Mouse (Mus musculus) stomach, embryonic 16.5 days (tissue): Measurements from ENCODE around the gene Olfr449. TPM values are rescaled to one million over a fixed set of nuclear protein-coding genes. Genes with fewer than 3 reads are reported as not detected.

Experiments
- ATAC-seq: fragments of 200-750 bp; cut with Nextera tagmentation; 2 replicates; pipeline ENCODE4 v1.8.0; 2017; ENCODE audit warnings: moderate number of reproducible peaks, moderate TSS enrichment; ENCODE audit not compliant: insufficient read depth, low FRiP score
- H3K27ac ChIP-seq: fragments of 300-500 bp; sonication (generic); 2 replicates; pipeline ENCODE4 v1.5.1; 2014; ENCODE audit warnings: low read length
- H3K27me3 ChIP-seq: fragments of 300-500 bp; sonication (generic); 2 replicates; pipeline ENCODE4 v1.6.1; 2014; ENCODE audit warnings: low read length, control low read depth, mixed read lengths; ENCODE audit not compliant: control insufficient read depth, insufficient read depth
- H3K36me3 ChIP-seq: fragments of 300-500 bp; sonication (generic); 2 replicates; pipeline ENCODE4 v1.6.1; 2014; ENCODE audit warnings: low read length; ENCODE audit not compliant: control insufficient read depth, insufficient read depth
- H3K4me1 ChIP-seq: fragments of 300-500 bp; sonication (generic); 2 replicates; pipeline ENCODE4 v1.6.1; 2014; ENCODE audit warnings: low read length, control low read depth, mixed read lengths; ENCODE audit not compliant: control insufficient read depth, insufficient read depth
- H3K4me2 ChIP-seq: fragments of 300-500 bp; sonication (generic); 2 replicates; pipeline ENCODE4 v1.6.1; 2014; ENCODE audit warnings: low read depth, low read length, mixed read lengths
- H3K4me3 ChIP-seq: fragments of 300-500 bp; sonication (generic); replicated peaks from 2 replicates; pipeline ENCODE4 v1.5.1; 2014; ENCODE audit warnings: mild to moderate bottlenecking, low read length
- H3K9ac ChIP-seq: fragments of 300-500 bp; sonication (generic); 2 replicates; pipeline ENCODE4 v1.6.1; 2014; ENCODE audit warnings: low read length
- H3K9me3 ChIP-seq: fragments of 300-500 bp; sonication (generic); replicated peaks from 2 replicates; pipeline ENCODE4 v1.6.1; 2016; ENCODE audit warnings: low read length, control low read depth; ENCODE audit not compliant: control insufficient read depth
- WGBS: fragments of 180-500 bp; shearing (Covaris S2); extraction: QIAGEN DNeasy Blood & Tissue Kit; methylation state at CpG from one replicate; pipeline ENCODE4 v1.1.7; 2014; 5-methylcytosine and 5-hydroxymethylcytosine counted together
- polyA plus RNA-seq: library from polyadenylated mRNA; unstranded; fragments of >200 nt; fragmentation: Nextera tagmentation; extraction: Ambion mirVana; gene quantifications from 2 replicates; pipeline ENCODE4 v1.2.1, GENCODE M21; 2015

Gene Olfr449
- polyA plus RNA-seq: not detected in 2 replicates

- Histone ChIP-seq H3K4me3 (no peak within 1 kb of the TSS), H3K27ac (no peak within 1 kb of the TSS), H3K9ac (no peak within 1 kb of the TSS), H3K4me1 (no peaks in the 10 kb centered on the region), H3K36me3 (no peaks in the 10 kb centered on the region), H3K9me3 (no peaks in the 10 kb centered on the region), H3K27me3 (no peaks in the 10 kb centered on the region), H3K4me2 (no peak within 1 kb of the TSS)
- ATAC-seq: no peak
Observed at GRCm38 (mm10) chr6:42834084-42834483, at the start of gene Olfr449. Gene Olfr449, plus strand, starts transcription at chr6:42834384.

GRCm38 (mm10) chr6:42784793-42785192, 49.4 kb upstream of the Olfr449 start, which contains the start of gene Olfr452:
Gene Olfr452, plus strand, starts transcription at chr6:42785093.
- ATAC-seq: no peak
- Histone ChIP-seq H3K4me3 (no peak within 1 kb of the TSS), H3K9ac (no peak within 1 kb of the TSS), H3K27ac (no peak within 1 kb of the TSS), H3K4me2 (no peak within 1 kb of the TSS), H3K4me1 (no peaks in the 10 kb centered on the region), H3K27me3 (no peaks in the 10 kb centered on the region), H3K9me3 (no peaks in the 10 kb centered on the region), H3K36me3 (no peaks in the 10 kb centered on the region)

- Histone ChIP-seq H3K4me2 (no peak overlapping the region), H3K9ac (no peak overlapping the region), H3K27me3 (no peaks in the 10 kb centered on the region), H3K9me3 (no peaks in the 10 kb centered on the region), H3K4me3 (no peak overlapping the region), H3K36me3 (no peaks in the 10 kb centered on the region), H3K27ac (no peak overlapping the region), H3K4me1 (no peaks in the 10 kb centered on the region)
- WGBS: 41% methylated on average over 4 of the region's 4 CpGs
- ATAC-seq: no peak
Observed at GRCm38 (mm10) chr6:42790247-42790948, 43.8 kb upstream of the Olfr449 start.

GRCm38 (mm10) chr6:42790949-42791556, 43.1 kb upstream of the Olfr449 start:
- no peaks in the 10 kb centered on the region for H3K4me1 ChIP-seq
- H3K9ac ChIP-seq: no peak overlapping the region
- 72% methylated on average over 9 of the region's 9 CpGs for WGBS
- H3K27me3 ChIP-seq: no peaks in the 10 kb centered on the region
- no peaks in the 10 kb centered on the region for H3K9me3 ChIP-seq
- no peaks in the 10 kb centered on the region for H3K36me3 ChIP-seq
- H3K4me3 ChIP-seq: no peak overlapping the region
- H3K4me2 ChIP-seq: no peak overlapping the region
- ATAC-seq: no peak
- H3K27ac ChIP-seq: no peak overlapping the region

GRCm38 (mm10) chr6:42794982-42795381, 39.2 kb upstream of the Olfr449 start:
- no peaks in the 10 kb centered on the region for H3K36me3 ChIP-seq
- WGBS: 70% methylated on average over 3 of the region's 3 CpGs
- H3K27ac ChIP-seq: no peak overlapping the region
- H3K4me1 ChIP-seq: no peaks in the 10 kb centered on the region
- no peak overlapping the region for H3K4me2 ChIP-seq
- H3K27me3 ChIP-seq: no peaks in the 10 kb centered on the region
- H3K4me3 ChIP-seq: no peak overlapping the region
- no peak for ATAC-seq
- no peak overlapping the region for H3K9ac ChIP-seq
- no peaks in the 10 kb centered on the region for H3K9me3 ChIP-seq

- no peak for ATAC-seq
- 80% methylated on average over 1 of the region's 1 CpGs for WGBS
- Histone ChIP-seq H3K9me3 (no peaks in the 10 kb centered on the region), H3K4me3 (no peak within 1 kb of the TSS), H3K27ac (no peak within 1 kb of the TSS), H3K9ac (no peak within 1 kb of the TSS), H3K36me3 (no peaks in the 10 kb centered on the region), H3K27me3 (no peaks in the 10 kb centered on the region), H3K4me2 (no peak within 1 kb of the TSS), H3K4me1 (no peaks in the 10 kb centered on the region)
Observed at GRCm38 (mm10) chr6:42811639-42812038, 22.5 kb upstream of the Olfr449 start, which contains the start of gene Olfr450. Gene Olfr450, plus strand, starts transcription at chr6:42811939.

GRCm38 (mm10) chr6:42860222-42860819, 26.1 kb downstream of the Olfr449 start:
- no peak overlapping the region for H3K9ac ChIP-seq
- H3K36me3 ChIP-seq: no peaks in the 10 kb centered on the region
- H3K27me3 ChIP-seq: no peaks in the 10 kb centered on the region
- H3K27ac ChIP-seq: no peak overlapping the region
- 10% methylated on average over 4 of the region's 4 CpGs for WGBS
- no peak overlapping the region for H3K4me3 ChIP-seq
- H3K4me2 ChIP-seq: no peak overlapping the region
- ATAC-seq: no peak
- H3K9me3 ChIP-seq: no peaks in the 10 kb centered on the region
- H3K4me1 ChIP-seq: no peaks in the 10 kb centered on the region

GRCm38 (mm10) chr6:42869695-42870094, 35.5 kb downstream of the Olfr449 start:
- Histone ChIP-seq H3K4me3 (no peak overlapping the region), H3K36me3 (no peaks in the 10 kb centered on the region), H3K9me3 (no peaks in the 10 kb centered on the region), H3K27me3 (no peaks in the 10 kb centered on the region), H3K27ac (no peak overlapping the region), H3K9ac (no peak overlapping the region), H3K4me2 (no peak overlapping the region), H3K4me1 (no peaks in the 10 kb centered on the region)
- ATAC-seq: no peak
- 83% methylated on average over 3 of the region's 3 CpGs for WGBS

GRCm38 (mm10) chr6:42876323-42876722, 42.1 kb downstream of the Olfr449 start:
- no peak for ATAC-seq
- Histone ChIP-seq H3K4me2 (no peak overlapping the region), H3K9ac (no peak overlapping the region), H3K9me3 (no peaks in the 10 kb centered on the region), H3K36me3 (no peaks in the 10 kb centered on the region), H3K27me3 (no peaks in the 10 kb centered on the region), H3K4me1 (no peaks in the 10 kb centered on the region), H3K27ac (no peak overlapping the region), H3K4me3 (no peak overlapping the region)
